Mouse (Mus musculus) midbrain, embryonic 16.5 days (tissue): Measurements from ENCODE around the gene Lhfpl2. TPM values are rescaled to one million over a fixed set of nuclear protein-coding genes. Genes with fewer than 3 reads are reported as not detected.
A peak's percentile ranks its signal among the peaks of the same experiment; 100 is the strongest.

Experiments
- ATAC-seq: fragments of 200-750 bp; cut with Nextera tagmentation; 2 replicates; pipeline ENCODE4 v1.8.0; 2017; ENCODE audit warnings: moderate TSS enrichment
- H3K27ac ChIP-seq: fragments of 300-500 bp; sonication (generic); 2 replicates; pipeline ENCODE4 v1.5.1; 2014; ENCODE audit warnings: mild to moderate bottlenecking, low read length, mixed read lengths
- H3K27me3 ChIP-seq: fragments of 300-500 bp; sonication (generic); 2 replicates; pipeline ENCODE4 v1.6.1; 2014; ENCODE audit warnings: low read depth, low read length, mixed read lengths; ENCODE audit not compliant: control insufficient read depth, insufficient read depth
- H3K36me3 ChIP-seq: fragments of 300-500 bp; sonication (generic); 2 replicates; pipeline ENCODE4 v1.6.1; 2014; ENCODE audit warnings: mild to moderate bottlenecking, low read length, moderate library complexity, mixed read lengths; ENCODE audit not compliant: control insufficient read depth, insufficient read depth
- H3K4me1 ChIP-seq: fragments of 300-500 bp; sonication (generic); 2 replicates; pipeline ENCODE4 v1.6.1; 2014; ENCODE audit warnings: mild to moderate bottlenecking, low read length, mixed read lengths; ENCODE audit not compliant: control insufficient read depth, insufficient read depth
- H3K4me2 ChIP-seq: fragments of 300-500 bp; sonication (generic); 2 replicates; pipeline ENCODE4 v1.6.1; 2014; ENCODE audit warnings: mild to moderate bottlenecking, low read length, mixed read lengths
- H3K4me3 ChIP-seq: fragments of 300-500 bp; sonication (generic); 2 replicates; pipeline ENCODE4 v1.5.1; 2014; ENCODE audit warnings: low read depth, mild to moderate bottlenecking, low read length, moderate library complexity, mixed read lengths
- H3K9ac ChIP-seq: fragments of 300-500 bp; sonication (generic); 2 replicates; pipeline ENCODE4 v1.6.1; 2014; ENCODE audit warnings: low read depth, low read length, mixed read lengths
- H3K9me3 ChIP-seq: fragments of 300-500 bp; sonication (generic); replicated peaks from 2 replicates; pipeline ENCODE4 v1.6.1; 2014; ENCODE audit warnings: mild to moderate bottlenecking, low read length, mixed read lengths; ENCODE audit not compliant: control insufficient read depth, poor library complexity, severe bottlenecking
- WGBS: fragments of 180-500 bp; shearing (Covaris S2); extraction: QIAGEN DNeasy Blood & Tissue Kit; methylation state at CpG from one replicate; pipeline ENCODE4 v1.1.7; 2014; 5-methylcytosine and 5-hydroxymethylcytosine counted together
- polyA plus RNA-seq: library from polyadenylated mRNA; unstranded; fragments of >200 nt; fragmentation: Nextera tagmentation; extraction: Ambion mirVana; gene quantifications from 2 replicates; pipeline ENCODE4 v1.2.1, GENCODE M21; 2015

Lhfpl2 gene
- polyA plus RNA-seq, 1 experiment from 2014 or later = 16.3 TPM

GRCm38 (mm10) chr13:94139713-94140445 is 82.3 kb downstream of the Lhfpl2 start:
- no peak overlapping the region for H3K4me3 ChIP-seq
- no peak overlapping the region for H3K9ac ChIP-seq
- no peaks in the 10 kb centered on the region for H3K36me3 ChIP-seq
- no peak overlapping the region for H3K4me2 ChIP-seq
- no peak overlapping the region for H3K27ac ChIP-seq
- 66% methylated on average over 14 of the region's 14 CpGs for WGBS
- ATAC-seq = no peak
- no peaks in the 10 kb centered on the region for H3K9me3 ChIP-seq
- no peaks in the 10 kb centered on the region for H3K27me3 ChIP-seq
- 0 out of 2 replicates have a peak, but pooled peaks cover 6% of the 10 kb centered on the region for H3K4me1 ChIP-seq

GRCm38 (mm10) chr13:94140446-94140845 is 82.8 kb downstream of the Lhfpl2 start:
- Histone ChIP-seq H3K9me3 (no peaks in the 10 kb centered on the region), H3K4me2 (no peak overlapping the region), H3K27me3 (no peaks in the 10 kb centered on the region), H3K4me1 (0 out of 2 replicates have a peak, but pooled peaks cover 6% of the 10 kb centered on the region), H3K9ac (no peak overlapping the region), H3K36me3 (no peaks in the 10 kb centered on the region), H3K27ac (no peak overlapping the region), H3K4me3 (no peak overlapping the region)
- ATAC-seq = no peak
- WGBS = 80% methylated on average over 4 of the region's 4 CpGs

GRCm38 (mm10) chr13:94143063-94143652 is 85.6 kb downstream of the Lhfpl2 start:
- 20% methylated on average over 12 of the region's 12 CpGs for WGBS
- peak; percentile 71 for ATAC-seq
- Histone ChIP-seq H3K4me3 (no peak overlapping the region), H3K27me3 (no peaks in the 10 kb centered on the region), H3K36me3 (no peaks in the 10 kb centered on the region), H3K9me3 (no peaks in the 10 kb centered on the region), H3K4me2 (no peak overlapping the region), H3K4me1 (0 out of 2 replicates have a peak, but pooled peaks cover 6% of the 10 kb centered on the region), H3K9ac (no peak overlapping the region), H3K27ac (no peak overlapping the region)

DNA sequence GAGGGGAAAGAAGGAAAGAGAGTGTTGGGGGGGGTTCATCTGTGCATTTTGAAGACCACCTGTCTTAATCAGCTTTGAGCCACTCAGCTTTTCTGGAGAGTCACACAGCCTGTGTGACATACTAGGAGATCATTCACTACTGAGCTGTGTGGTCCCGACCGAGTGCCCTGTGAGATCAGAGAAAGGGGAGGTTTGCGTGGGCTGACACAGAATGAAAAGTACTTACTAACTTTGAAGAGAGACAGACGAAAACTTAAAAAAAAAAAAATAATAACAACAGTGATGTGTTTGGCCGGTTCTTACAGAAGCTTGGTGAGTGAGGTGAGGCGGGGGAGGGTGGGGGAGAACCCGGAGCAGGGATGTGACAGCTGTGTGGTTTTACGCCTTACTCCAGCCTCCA is 86.9 kb downstream of the Lhfpl2 start:
- ATAC-seq = no peak
- H3K27me3 ChIP-seq = no peaks in the 10 kb centered on the region
- WGBS = 74% methylated on average over 8 of the region's 8 CpGs

DNA sequence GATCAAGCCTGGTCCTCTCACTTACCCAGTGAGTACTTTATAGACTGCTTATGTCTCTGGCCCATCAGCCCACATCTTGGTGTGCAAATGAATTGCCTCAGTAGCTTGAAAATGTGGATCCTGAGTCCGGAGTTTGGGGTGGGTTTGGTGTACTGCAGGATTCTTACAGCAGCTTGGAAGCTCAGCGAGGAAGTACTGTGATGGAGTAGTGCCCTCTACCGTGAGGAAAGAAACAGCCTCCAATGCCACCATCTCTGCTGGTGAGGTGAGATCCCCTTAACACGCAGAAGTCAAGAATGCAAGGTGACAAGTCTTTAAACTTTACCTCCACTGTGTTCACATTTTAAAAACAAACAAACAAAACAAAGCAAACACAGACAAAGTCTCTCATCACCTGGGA is 89.7 kb downstream of the Lhfpl2 start:
- no peak overlapping the region for H3K4me3 ChIP-seq
- ATAC-seq = no peak
- WGBS = 60% methylated on average over 4 of the region's 4 CpGs
- no peaks in the 10 kb centered on the region for H3K9me3 ChIP-seq
- 0 out of 2 replicates have a peak, but pooled peaks cover 3% of the 10 kb centered on the region for H3K4me1 ChIP-seq
- no peak overlapping the region for H3K27ac ChIP-seq
- H3K4me2 ChIP-seq = no peak overlapping the region
- H3K9ac ChIP-seq = no peak overlapping the region
- H3K27me3 ChIP-seq = no peaks in the 10 kb centered on the region
- H3K36me3 ChIP-seq = no peaks in the 10 kb centered on the region

More for the DNA sequence above, 86.9 kb downstream of the Lhfpl2 start:
- H3K27ac ChIP-seq = no peak overlapping the region
- no peak overlapping the region for H3K4me3 ChIP-seq
- no peaks in the 10 kb centered on the region for H3K9me3 ChIP-seq
- H3K36me3 ChIP-seq = no peaks in the 10 kb centered on the region
- no peak overlapping the region for H3K4me2 ChIP-seq
- H3K9ac ChIP-seq = no peak overlapping the region
- H3K4me1 ChIP-seq = 0 out of 2 replicates have a peak, but pooled peaks cover 6% of the 10 kb centered on the region

DNA sequence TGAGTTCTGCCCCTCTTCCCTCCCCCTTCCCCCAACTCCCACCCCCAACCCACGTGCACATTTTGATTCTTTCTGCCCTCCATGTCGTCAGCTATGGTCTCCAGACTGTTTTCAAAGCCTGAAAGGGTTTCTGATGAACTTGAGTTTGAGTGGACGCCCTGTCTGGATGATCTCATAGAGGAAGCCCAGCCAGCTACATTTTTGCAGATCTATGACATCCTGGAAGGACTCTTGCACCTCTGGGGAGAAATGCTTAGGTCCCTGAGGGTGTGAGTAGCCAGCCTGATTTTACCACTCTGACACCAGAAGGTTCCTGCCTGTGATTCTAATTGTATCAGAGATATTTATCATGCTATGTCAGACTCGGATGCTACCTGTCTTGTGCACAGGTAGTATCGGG is 91.4 kb downstream of the Lhfpl2 start:
- 80% methylated on average over 5 of the region's 5 CpGs for WGBS
- Histone ChIP-seq H3K27ac (no peak overlapping the region), H3K36me3 (no peaks in the 10 kb centered on the region), H3K27me3 (no peaks in the 10 kb centered on the region), H3K9me3 (no peaks in the 10 kb centered on the region), H3K4me1 (no peaks in the 10 kb centered on the region), H3K4me3 (no peak overlapping the region), H3K9ac (no peak overlapping the region), H3K4me2 (no peak overlapping the region)
- ATAC-seq = no peak

GRCm38 (mm10) chr13:94149781-94150180 is 92.2 kb downstream of the Lhfpl2 start:
- H3K27ac ChIP-seq = no peak overlapping the region
- no peaks in the 10 kb centered on the region for H3K4me1 ChIP-seq
- H3K27me3 ChIP-seq = no peaks in the 10 kb centered on the region
- no peak for ATAC-seq
- no peaks in the 10 kb centered on the region for H3K36me3 ChIP-seq
- no peaks in the 10 kb centered on the region for H3K9me3 ChIP-seq
- H3K4me3 ChIP-seq = no peak overlapping the region
- no peak overlapping the region for H3K9ac ChIP-seq
- 94% methylated on average over 8 of the region's 8 CpGs for WGBS
- H3K4me2 ChIP-seq = no peak overlapping the region

DNA sequence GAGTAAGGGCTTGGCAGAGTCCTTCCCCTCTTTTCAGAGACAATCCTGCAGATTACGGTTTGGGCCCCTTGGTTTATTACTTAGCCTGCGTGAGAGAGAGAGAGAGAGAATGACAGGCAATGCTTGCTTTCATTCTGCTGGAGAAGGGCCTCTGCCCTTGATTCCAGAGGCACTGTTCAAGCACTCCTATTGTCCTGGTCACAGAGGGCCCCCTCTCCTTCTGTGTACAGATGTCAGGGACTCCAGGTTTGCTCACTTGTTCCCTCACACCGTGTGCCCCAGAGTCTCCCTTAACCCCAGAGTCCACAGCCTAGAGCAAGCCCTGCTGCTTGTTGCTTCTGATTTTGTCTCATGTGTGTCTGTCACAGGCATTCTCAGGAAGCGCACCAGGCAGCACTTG is 93.7 kb downstream of the Lhfpl2 start:
- Histone ChIP-seq H3K9me3 (no peaks in the 10 kb centered on the region), H3K9ac (no peak overlapping the region), H3K27me3 (no peaks in the 10 kb centered on the region), H3K4me1 (no peaks in the 10 kb centered on the region), H3K36me3 (no peaks in the 10 kb centered on the region), H3K4me2 (no peak overlapping the region), H3K4me3 (no peak overlapping the region), H3K27ac (no peak overlapping the region)
- WGBS = 48% methylated on average over 4 of the region's 4 CpGs
- ATAC-seq = no peak

- no peaks in the 10 kb centered on the region for H3K36me3 ChIP-seq
- ATAC-seq = no peak
- no peaks in the 10 kb centered on the region for H3K4me1 ChIP-seq
- no peak overlapping the region for H3K4me2 ChIP-seq
- no peak overlapping the region for H3K9ac ChIP-seq
- no peak overlapping the region for H3K4me3 ChIP-seq
- no peaks in the 10 kb centered on the region for H3K27me3 ChIP-seq
- no peak overlapping the region for H3K27ac ChIP-seq
- 96% methylated on average over 10 of the region's 10 CpGs for WGBS
- H3K9me3 ChIP-seq = peaks cover 4% of the 10 kb centered on the region
Measured at GRCm38 (mm10) chr13:94152836-94153235, 95.2 kb downstream of the Lhfpl2 start.
